8 mouse cellular contexts compared by ENCODE assay signal in the genomic region with DNA sequence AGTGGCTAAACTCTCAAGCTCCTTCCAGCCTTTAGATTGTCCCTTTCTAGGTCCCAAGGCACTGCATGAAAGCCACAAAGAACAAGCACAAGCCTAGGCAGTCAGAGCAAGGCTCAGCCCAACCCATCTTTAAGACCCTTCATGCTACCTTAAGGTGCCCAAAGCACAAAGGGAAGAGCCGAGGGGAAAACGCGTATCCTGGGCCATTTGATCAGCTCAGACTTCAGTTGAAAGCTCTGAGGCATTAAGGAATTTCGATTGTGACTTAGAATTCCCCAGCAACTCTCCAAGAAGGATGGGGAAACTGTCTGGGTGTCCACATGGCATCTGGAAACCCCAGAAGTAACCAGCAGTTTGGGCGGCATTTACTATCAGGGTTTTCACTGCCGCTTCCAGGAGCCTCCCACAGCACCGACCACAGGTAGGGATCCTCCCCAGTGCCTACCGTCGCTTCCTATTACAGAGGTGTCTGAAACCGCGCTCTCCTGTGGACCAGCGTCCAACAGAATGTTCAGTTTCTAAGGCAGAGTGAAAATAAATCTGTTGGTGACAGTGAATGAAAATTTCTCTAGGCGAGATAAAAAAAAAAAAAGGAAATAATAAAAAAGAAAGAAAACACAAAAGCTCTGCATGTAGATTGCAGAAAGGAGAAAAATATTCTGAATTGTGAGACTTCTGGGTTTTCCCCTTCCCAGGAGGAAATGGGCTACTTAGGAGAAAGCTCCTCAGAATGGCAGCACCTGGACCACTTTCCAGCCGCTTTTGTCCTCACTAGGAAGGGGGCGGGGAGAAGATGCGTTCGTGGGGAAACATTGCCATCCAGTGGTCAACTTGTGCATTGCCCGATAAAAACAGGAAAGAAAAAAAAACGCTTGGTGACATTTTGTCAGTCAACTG.
DNase-seq lines count a peak whose midpoint lies in the region; ATAC-seq and TF ChIP-seq lines count a peak whose summit lies in the region.

No protein-coding gene starts in this region.

- dilution Hi-C loops in CH12.LX (cut with MboI; ENCODE audit: extremely low pct_ligation_motif_present, extremely low pct_unique_long_range_greater_than_20kb, low sequenced_read_pairs), result no loop called here

- H3K4me1 ChIP-seq in CH12.LX (ENCODE audit: control insufficient read depth in 1 of 2, insufficient read depth in 2 of 2), result peaks cover 0 to 6% of the 10 kb centered on the region in 2 experiments; a peak in 2 of 4 replicates
- H3K4me1 ChIP-seq in bone marrow, adult 2 months (ENCODE audit: control insufficient read depth, insufficient read depth, low read length), result no peaks in the 10 kb centered on the region
- no peaks in the 10 kb centered on the region; the same call in 1 of the 2 replicates for H3K4me1 ChIP-seq in embryonic facial prominence, embryonic 14.5 days (ENCODE audit: control insufficient read depth, insufficient read depth, low read length)
- H3K4me1 ChIP-seq in heart, embryonic 13.5 days, result peaks cover 5% of the 10 kb centered on the region
- no peaks in the 10 kb centered on the region for H3K4me1 ChIP-seq in liver, embryonic 14.5 days (replicated peaks; ENCODE audit: control insufficient read depth in 2 of 2, insufficient read depth in 2 of 2, low read length in 1 of 2)

- H3K27me3 ChIP-seq in CH12.LX (replicated peaks), result peaks cover 4% of the 10 kb centered on the region
- H3K27me3 ChIP-seq in embryonic facial prominence, embryonic 14.5 days (replicated peaks; ENCODE audit: control insufficient read depth, insufficient read depth, low read length), result no peaks in the 10 kb centered on the region
- H3K27me3 ChIP-seq in heart, embryonic 13.5 days (replicated peaks), result no peaks in the 10 kb centered on the region
- H3K27me3 ChIP-seq in liver, embryonic 14.5 days (ENCODE audit: control insufficient read depth, insufficient read depth, low read length), result no peaks in the 10 kb centered on the region

- WGBS in bone marrow, adult 2 months, result 16% methylated on average over 19 of the region's 19 CpGs
- WGBS in embryonic facial prominence, embryonic 14.5 days, result 4% methylated on average over 19 of the region's 19 CpGs
- WGBS in heart, embryonic 13.5 days, result 14% methylated on average over 19 of the region's 19 CpGs
- 11% methylated on average over 19 of the region's 19 CpGs for WGBS in liver, embryonic 14.5 days (ENCODE audit: insufficient replicate concordance)

- TF ChIP-seq EP300 in CH12.LX (IDR thresholded peaks at IDR 0.05; ENCODE audit: low read length), result peak; percentile 52; the same call in 1 of the 2 replicates
- TF ChIP-seq EP300 in liver, embryonic 14.5 days (IDR thresholded peaks at IDR 0.05; ENCODE audit: low read depth), result no peak

- peak; percentile 96 for TF ChIP-seq RAD21 in CH12.LX (IDR thresholded peaks at IDR 0.05; ENCODE audit: low read depth, low read length)

- no peaks in the 10 kb centered on the region for H3K36me3 ChIP-seq in CH12.LX (replicated peaks in 1 of 2; ENCODE audit: control insufficient read depth in 1 of 2, insufficient read depth in 1 of 2, low read length in 1 of 2)
- no peaks in the 10 kb centered on the region for H3K36me3 ChIP-seq in embryonic facial prominence, embryonic 14.5 days (ENCODE audit: control insufficient read depth, insufficient read depth, low read length)
- H3K36me3 ChIP-seq in heart, embryonic 13.5 days, result no peaks in the 10 kb centered on the region
- no peaks in the 10 kb centered on the region for H3K36me3 ChIP-seq in liver, embryonic 14.5 days (replicated peaks; ENCODE audit: control insufficient read depth, insufficient read depth, low read depth)

- H3K4me2 ChIP-seq in CH12.LX (ENCODE audit: insufficient read depth, low read depth, poor library complexity, severe bottlenecking), result peak overlapping the region; percentile 29; the same call in 1 of the 2 replicates
- H3K4me2 ChIP-seq in embryonic facial prominence, embryonic 14.5 days (ENCODE audit: low read depth, low read length), result peak overlapping the region; percentile 68
- H3K4me2 ChIP-seq in heart, embryonic 13.5 days, result peak overlapping the region; percentile 70
- H3K4me2 ChIP-seq in liver, embryonic 14.5 days (ENCODE audit: low read depth), result no peak overlapping the region

- in situ Hi-C loops in CH12.LX (cut with MboI; ENCODE audit: low pct_ligation_motif_present, low pct_unique_long_range_greater_than_20kb, low sequenced_read_pairs), result loop anchor here (10.0 kb wide), 1 partner anchor 1897 kb away; no protein-coding TSS in a partner anchor

- H3K4me3 ChIP-seq in CH12.LX (replicated peaks in 1 of 3; ENCODE audit: low read depth in 2 of 3, low read length in 2 of 3, poor library complexity in 1 of 3), result no peak overlapping the region
- H3K4me3 ChIP-seq in bone marrow, adult 2 months (replicated peaks; ENCODE audit: control insufficient read depth, low read depth, low read length), result no peak overlapping the region
- H3K4me3 ChIP-seq in embryonic facial prominence, embryonic 14.5 days (ENCODE audit: low read depth, low read length), result peak overlapping the region; percentile 38
- peak overlapping the region; percentile 41 for H3K4me3 ChIP-seq in heart, embryonic 13.5 days
- no peak overlapping the region for H3K4me3 ChIP-seq in liver, embryonic 14.5 days (ENCODE audit: insufficient read depth in 1 of 2, low read depth in 2 of 2, low read length in 2 of 2)

- no peak for TF ChIP-seq POLR2A in CH12.LX (IDR thresholded peaks at IDR 0.05; ENCODE audit: low read depth, low read length)
- TF ChIP-seq POLR2A in bone marrow, adult 2 months (IDR thresholded peaks at IDR 0.05; ENCODE audit: borderline replicate concordance, control insufficient read depth, low read depth, low read length), result no peak

- H3K9ac ChIP-seq in CH12.LX (ENCODE audit: insufficient read depth, low read depth), result no peak overlapping the region
- H3K9ac ChIP-seq in embryonic facial prominence, embryonic 14.5 days (ENCODE audit: low read depth, low read length), result peak overlapping the region; percentile 57
- H3K9ac ChIP-seq in heart, embryonic 13.5 days, result peak overlapping the region; percentile 65
- H3K9ac ChIP-seq in liver, embryonic 14.5 days (replicated peaks), result no peak overlapping the region

- no peaks in the 10 kb centered on the region for H3K79me2 ChIP-seq in CH12.LX (replicated peaks; ENCODE audit: control insufficient read depth, extremely low read depth, insufficient read depth, poor library complexity, severe bottlenecking)

- peak; percentile 72 for DNase-seq in CH12.LX (ENCODE audit: extremely low read depth)
- peak; percentile 95 for DNase-seq in embryonic facial prominence, embryonic 14.5 days (ENCODE audit: low spot score)
- DNase-seq in kidney, postnatal 10 days, result peak; percentile 77
- peak; percentile 1 to 4 (median 1) for DNase-seq in liver, embryonic 14.5 days (ENCODE audit: low read depth in 3 of 3, low spot score in 3 of 3)
- peak; percentile 66 for DNase-seq in ovary, postnatal 14 days (ENCODE audit: low spot score)
- peak; percentile 43 to 66 for DNase-seq in urinary bladder, postnatal 4 days (ENCODE audit: low spot score in 2 of 2)

- ATAC-seq in embryonic facial prominence, embryonic 14.5 days (ENCODE audit: low read depth), result peak; percentile 86; the same call in 1 of the 2 replicates
- no peak for ATAC-seq in heart, embryonic 13.5 days (ENCODE audit: extremely low read depth, insufficient number of reproducible peaks, low FRiP score, low TSS enrichment)
- ATAC-seq in liver, embryonic 14.5 days (ENCODE audit: insufficient read depth), result no peak

- H3K27ac ChIP-seq in CH12.LX (ENCODE audit: insufficient read depth, low read depth), result no peak overlapping the region
- H3K27ac ChIP-seq in bone marrow, adult 2 months (ENCODE audit: control insufficient read depth, insufficient read depth, low read depth, low read length, poor library complexity), result no peak overlapping the region
- peak overlapping the region; percentile 76 for H3K27ac ChIP-seq in embryonic facial prominence, embryonic 14.5 days (replicated peaks; ENCODE audit: low read depth, low read length)
- H3K27ac ChIP-seq in heart, embryonic 13.5 days (replicated peaks), result no peak overlapping the region
- no peak overlapping the region for H3K27ac ChIP-seq in liver, embryonic 14.5 days

- peak; percentile 64 to 88 for TF ChIP-seq CTCF in CH12.LX (conservative IDR thresholded peaks at IDR 0.05 in 1 of 2, IDR thresholded peaks at IDR 0.05 in 1 of 2; ENCODE audit: low read depth in 2 of 2, low read length in 2 of 2)
- peak; percentile 45; the same call in 1 of the 2 replicates for TF ChIP-seq CTCF in bone marrow, adult 2 months (IDR thresholded peaks at IDR 0.05; ENCODE audit: control insufficient read depth, insufficient read depth, low read length)
- TF ChIP-seq CTCF in liver, embryonic 14.5 days (IDR thresholded peaks at IDR 0.05; ENCODE audit: low read depth), result peak; percentile 71

- H3K9me3 ChIP-seq in CH12.LX (replicated peaks; ENCODE audit: low read length), result peaks cover 4% of the 10 kb centered on the region
- peaks cover 6% of the 10 kb centered on the region for H3K9me3 ChIP-seq in embryonic facial prominence, embryonic 14.5 days (ENCODE audit: control insufficient read depth, low read length)
- no peaks in the 10 kb centered on the region for H3K9me3 ChIP-seq in heart, embryonic 13.5 days
- H3K9me3 ChIP-seq in liver, embryonic 14.5 days (ENCODE audit: control insufficient read depth, low read length), result no peaks in the 10 kb centered on the region

TF ChIP-seq in CH12.LX, 34 proteins besides CTCF, POLR2A, EP300 and RAD21:
- peak; percentile 83; the same call in 1 of the 2 replicates for TF ChIP-seq CHD2 (IDR thresholded peaks at IDR 0.05; ENCODE audit: low read length)
- peak; percentile 77 for TF ChIP-seq SMC3 (IDR thresholded peaks at IDR 0.05; ENCODE audit: low read depth, low read length)
- TF ChIP-seq IRF4 (IDR thresholded peaks at IDR 0.05; ENCODE audit: low read depth, low read length), result peak; percentile 22; the same call in 1 of the 2 replicates
- TF ChIP-seq SIN3A (IDR thresholded peaks at IDR 0.05; ENCODE audit: low read length), result no peak
- TF ChIP-seq MYC (IDR thresholded peaks at IDR 0.05; ENCODE audit: low read depth, low read length), result 0 out of 2 replicates have a peak, but pooled peaks have one; percentile 19
- no peak for TF ChIP-seq JUND (conservative IDR thresholded peaks at IDR 0.05; ENCODE audit: low read depth, low read length)
- TF ChIP-seq ZC3H11A (IDR thresholded peaks at IDR 0.05; ENCODE audit: low read depth, low read length), result peak; percentile 24; the same call in 1 of the 2 replicates
- TF ChIP-seq TCF12 (IDR thresholded peaks at IDR 0.05; ENCODE audit: low read depth, low read length), result peak; percentile 46; the same call in 1 of the 2 replicates
- peak; percentile 92 for TF ChIP-seq ZNF384 (IDR thresholded peaks at IDR 0.05; ENCODE audit: low read depth, low read length)

Comparison
In these comparisons a context has a peak if more than half of its experiments do, and no peak if none do; other contexts are left out.
1. DNase-seq: peak in every context shown above with its lines; median percentile 95 in embryonic facial prominence, embryonic 14.5 days; 77 in kidney, postnatal 10 days; 72 in CH12.LX; 66 in ovary, postnatal 14 days; 54 in urinary bladder, postnatal 4 days; 1 in liver, embryonic 14.5 days.
2. H3K4me3 ChIP-seq: peak in embryonic facial prominence, embryonic 14.5 days (single experiment) and heart, embryonic 13.5 days (single experiment); none in CH12.LX (0 of 3), bone marrow, adult 2 months (single experiment) and liver, embryonic 14.5 days (0 of 2).
3. H3K9ac ChIP-seq: peak in embryonic facial prominence, embryonic 14.5 days (single experiment) and heart, embryonic 13.5 days (single experiment); none in CH12.LX (single experiment) and liver, embryonic 14.5 days (single experiment).
4. Peak in every context shown above with its lines, with median percentiles within 50 percentile points of each other: CTCF ChIP-seq.